Mouse (Mus musculus): ENCODE data around the gene Chic2. TPM values are rescaled to one million over a fixed set of nuclear protein-coding genes. Genes with fewer than 3 reads are reported as not detected.

The Chic2 gene
- total and polyA plus RNA-seq, 2 experiments from 2014 or later: 12.8 to 33.9 TPM

DNA sequence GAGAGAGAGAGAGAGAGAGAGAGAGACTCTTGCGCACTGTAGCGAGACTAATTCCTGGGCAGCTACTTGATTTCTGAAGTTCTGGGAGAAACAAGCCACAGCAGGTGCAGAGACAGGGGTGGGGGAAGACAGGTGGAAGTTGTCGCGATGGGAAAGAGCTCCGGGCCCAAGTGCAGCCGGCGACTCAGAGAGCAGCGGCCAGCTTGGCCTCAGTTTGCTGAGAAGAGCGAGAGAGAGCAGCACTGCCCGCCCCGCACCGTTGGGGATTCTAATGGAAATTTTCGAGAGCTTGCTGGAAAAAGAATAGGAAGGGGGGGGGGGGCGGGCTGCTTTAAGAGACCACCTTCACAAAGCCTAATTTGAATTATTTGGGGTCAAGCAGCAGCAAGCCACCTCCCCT, 38.5 kb upstream of the Chic2 start:
- Histone ChIP-seq H3K4me3 (ENCODE audit: low read length) (0 out of 2 replicates have a peak overlapping the region, but pooled peaks have one; percentile 3), H3K36me3 (ENCODE audit: insufficient read depth, low read length) (no peaks in the 10 kb centered on the region), H3K27ac (no peak overlapping the region), H3K9ac (replicated peaks; ENCODE audit: low read length) (no peak overlapping the region), H3K9me3 (ENCODE audit: low read length) (no peaks in the 10 kb centered on the region), H3K4me1 (ENCODE audit: insufficient read depth, low read length) (no peaks in the 10 kb centered on the region; the same call in 1 of the 2 replicates), H3K27me3 (ENCODE audit: insufficient read depth, low read length) (peaks cover 88% of the 10 kb centered on the region), H3K4me2 (ENCODE audit: low read depth, low read length) (peak overlapping the region; percentile 33)
- no peak for TF ChIP-seq CTCF (IDR thresholded peaks at IDR 0.05; ENCODE audit: low read depth)
- DNase-seq (ENCODE audit: low spot score): no peak
- WGBS: 3% methylated on average over 14 of the region's 14 CpGs
- no peak for ATAC-seq

DNA sequence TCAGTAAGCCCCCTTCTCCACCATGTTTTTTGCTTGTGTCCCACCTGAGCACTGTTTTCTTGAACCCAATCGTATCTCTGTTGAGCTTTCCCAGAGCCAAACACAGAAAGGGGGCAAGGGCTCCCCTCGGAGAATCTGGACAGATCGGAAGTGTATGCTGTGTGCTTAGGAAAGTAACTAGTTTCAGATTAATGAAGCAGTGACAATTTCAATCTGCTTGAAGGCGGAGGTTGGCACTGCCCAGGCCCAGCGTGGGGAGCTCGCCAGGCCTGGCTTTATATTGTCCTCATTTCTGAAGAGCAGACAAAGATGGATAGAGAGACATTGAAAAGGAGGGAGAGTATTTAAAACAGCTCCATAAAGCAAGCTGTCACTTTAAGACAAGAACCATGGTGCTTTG, 37.9 kb upstream of the Chic2 start:
- H3K27ac ChIP-seq: no peak overlapping the region
- WGBS: 14% methylated on average over 6 of the region's 6 CpGs
- peaks cover 93% of the 10 kb centered on the region for H3K27me3 ChIP-seq (ENCODE audit: insufficient read depth, low read length)
- no peaks in the 10 kb centered on the region; the same call in 1 of the 2 replicates for H3K4me1 ChIP-seq (ENCODE audit: insufficient read depth, low read length)
- no peaks in the 10 kb centered on the region for H3K36me3 ChIP-seq (ENCODE audit: insufficient read depth, low read length)
- peak overlapping the region; percentile 33; the same call in 1 of the 2 replicates for H3K4me2 ChIP-seq (ENCODE audit: low read depth, low read length)
- no peaks in the 10 kb centered on the region for H3K9me3 ChIP-seq (ENCODE audit: low read length)
- no peak for TF ChIP-seq CTCF (IDR thresholded peaks at IDR 0.05; ENCODE audit: low read depth)
- no peak overlapping the region for H3K4me3 ChIP-seq (ENCODE audit: low read length)
- DNase-seq (ENCODE audit: low spot score) (no peak), ATAC-seq (peak; percentile 32; the same call in 1 of the 2 replicates)
- no peak overlapping the region for H3K9ac ChIP-seq (replicated peaks; ENCODE audit: low read length)

DNA sequence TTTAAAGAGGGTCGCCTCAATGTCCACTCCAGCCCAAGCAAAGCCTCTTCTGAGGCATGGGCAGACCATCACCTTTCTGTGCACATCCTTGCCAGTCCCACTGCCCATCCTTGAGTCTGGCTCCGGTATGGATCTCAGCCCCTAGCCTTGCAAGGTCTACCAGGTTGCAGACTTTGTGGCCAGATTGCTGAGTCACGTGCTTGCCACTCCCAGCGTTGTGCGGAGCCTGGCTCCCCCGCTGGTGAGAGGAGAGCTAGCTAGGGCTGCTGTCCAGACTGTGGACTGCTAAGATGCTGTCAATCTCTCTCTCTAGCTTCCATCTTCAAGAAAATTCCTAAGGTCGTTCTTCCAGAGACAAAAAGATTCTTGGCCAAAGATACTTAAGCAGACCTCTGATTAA, 35.0 kb upstream of the Chic2 start:
- Histone ChIP-seq H3K27me3 (ENCODE audit: insufficient read depth, low read length) (peaks cover 94% of the 10 kb centered on the region), H3K4me2 (ENCODE audit: low read depth, low read length) (no peak overlapping the region), H3K36me3 (ENCODE audit: insufficient read depth, low read length) (no peaks in the 10 kb centered on the region), H3K9ac (replicated peaks; ENCODE audit: low read length) (no peak overlapping the region), H3K27ac (no peak overlapping the region), H3K4me3 (ENCODE audit: low read length) (no peak overlapping the region), H3K9me3 (ENCODE audit: low read length) (no peaks in the 10 kb centered on the region), H3K4me1 (ENCODE audit: insufficient read depth, low read length) (no peaks in the 10 kb centered on the region; the same call in 1 of the 2 replicates)
- DNase-seq (ENCODE audit: low spot score): no peak
- TF ChIP-seq CTCF (IDR thresholded peaks at IDR 0.05; ENCODE audit: low read depth): no peak
- WGBS: 5% methylated on average over 7 of the region's 7 CpGs
- ATAC-seq: no peak

DNA sequence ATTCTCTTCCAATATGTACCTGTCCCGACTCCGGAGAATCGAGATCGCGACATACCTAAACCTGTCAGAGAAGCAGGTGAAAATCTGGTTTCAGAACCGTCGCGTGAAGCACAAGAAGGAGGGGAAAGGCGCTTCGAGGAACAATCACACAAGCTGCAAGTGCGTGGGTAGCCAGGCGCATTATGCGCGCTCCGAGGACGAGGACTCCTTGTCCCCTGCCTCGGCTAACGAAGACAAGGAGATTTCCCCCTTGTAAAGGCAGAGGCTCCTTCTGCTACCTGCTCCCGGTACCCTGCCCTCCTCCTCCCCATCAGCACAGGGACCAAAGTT, 32.4 kb upstream of the Chic2 start:
- no peak overlapping the region for H3K4me2 ChIP-seq (ENCODE audit: low read depth, low read length)
- WGBS: 2% methylated on average over 19 of the region's 19 CpGs
- no peak overlapping the region for H3K27ac ChIP-seq
- ATAC-seq (no peak), DNase-seq (ENCODE audit: low spot score) (no peak)
- TF ChIP-seq CTCF (IDR thresholded peaks at IDR 0.05; ENCODE audit: low read depth): no peak
- no peaks in the 10 kb centered on the region for H3K9me3 ChIP-seq (ENCODE audit: low read length)
- no peaks in the 10 kb centered on the region for H3K4me1 ChIP-seq (ENCODE audit: insufficient read depth, low read length)
- no peak overlapping the region for H3K4me3 ChIP-seq (ENCODE audit: low read length)
- H3K36me3 ChIP-seq (ENCODE audit: insufficient read depth, low read length): no peaks in the 10 kb centered on the region
- H3K27me3 ChIP-seq (ENCODE audit: insufficient read depth, low read length): peaks cover 94% of the 10 kb centered on the region
- no peak overlapping the region for H3K9ac ChIP-seq (replicated peaks; ENCODE audit: low read length)

DNA sequence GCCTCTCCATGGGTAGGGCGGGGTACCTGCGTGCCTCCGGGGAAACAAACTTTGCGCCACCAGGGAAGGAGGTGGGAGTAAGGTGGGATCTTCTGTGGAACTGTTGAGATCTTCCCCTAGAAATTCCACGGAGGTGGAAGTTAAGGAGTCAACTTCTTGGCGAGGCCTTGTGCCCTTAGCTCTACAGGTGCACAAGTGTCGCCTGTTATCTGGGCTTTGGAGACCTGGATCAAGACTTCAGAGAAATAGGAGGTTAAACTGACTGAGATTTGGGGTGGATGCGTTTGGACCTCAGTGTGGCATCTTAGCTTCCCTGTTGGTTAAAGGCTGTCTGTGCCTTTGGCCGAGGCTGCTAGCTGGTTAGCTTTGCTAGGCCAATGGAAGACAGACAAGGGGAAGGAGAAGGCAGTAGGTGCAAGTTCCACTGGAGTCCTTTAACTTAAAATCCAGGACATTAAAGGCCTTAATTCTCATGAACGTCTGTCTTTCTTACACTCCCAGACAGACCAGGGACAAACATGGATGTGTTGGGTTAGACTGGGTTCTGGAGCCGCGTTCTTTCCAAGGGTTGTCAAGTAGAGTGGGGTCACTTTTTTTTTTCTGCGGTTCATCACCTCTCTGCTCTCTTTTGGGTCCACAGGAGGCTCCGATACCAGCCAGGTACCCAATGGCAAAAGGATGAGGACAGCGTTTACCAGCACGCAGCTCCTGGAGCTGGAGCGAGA, 31.9 kb upstream of the Chic2 start:
- Histone ChIP-seq H3K36me3 (ENCODE audit: insufficient read depth, low read length) (no peaks in the 10 kb centered on the region), H3K27me3 (ENCODE audit: insufficient read depth, low read length) (peaks cover 91% of the 10 kb centered on the region), H3K9me3 (ENCODE audit: low read length) (no peaks in the 10 kb centered on the region), H3K4me2 (ENCODE audit: low read depth, low read length) (peak overlapping the region; percentile 56), H3K4me3 (ENCODE audit: low read length) (peak overlapping the region; percentile 32), H3K27ac (no peak overlapping the region), H3K4me1 (ENCODE audit: insufficient read depth, low read length) (no peaks in the 10 kb centered on the region), H3K9ac (replicated peaks; ENCODE audit: low read length) (no peak overlapping the region)
- WGBS: 5% methylated on average over 17 of the region's 17 CpGs
- no peak for TF ChIP-seq CTCF (IDR thresholded peaks at IDR 0.05; ENCODE audit: low read depth)
- ATAC-seq: no peak
- no peak for DNase-seq (ENCODE audit: low spot score)

DNA sequence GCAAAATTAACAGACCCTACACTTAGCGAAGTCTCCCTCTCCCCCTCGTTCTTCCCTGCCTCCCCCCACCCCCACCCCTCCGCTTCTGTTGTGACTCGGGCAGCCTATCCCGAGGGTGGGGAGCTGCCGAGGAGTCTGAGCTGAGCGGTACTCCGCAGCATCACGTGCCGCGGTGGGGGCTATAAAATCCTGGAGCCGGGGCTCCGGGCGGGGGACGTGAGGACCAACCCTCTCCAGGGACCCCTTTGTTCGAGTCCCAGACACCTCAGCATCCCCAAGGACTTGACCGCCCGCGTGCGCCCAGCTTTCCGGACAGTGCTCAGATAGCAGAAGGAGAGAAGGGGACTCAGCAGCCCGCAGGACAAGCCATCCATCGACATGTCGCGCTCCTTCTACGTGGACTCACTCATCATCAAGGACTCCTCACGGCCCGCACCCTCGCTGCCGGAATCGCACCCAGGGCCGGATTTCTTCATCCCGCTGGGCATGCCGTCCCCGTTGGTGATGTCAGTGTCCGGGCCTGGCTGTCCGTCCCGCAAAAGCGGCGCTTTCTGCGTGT, 30.9 kb upstream of the Chic2 start, which contains the start of gene Gsx2:
Gene Gsx2 (plus strand): TSS at position 219 of the 559 bp plus-strand sequence.
- no peak for TF ChIP-seq CTCF (IDR thresholded peaks at IDR 0.05; ENCODE audit: low read depth)
- no peak for DNase-seq (ENCODE audit: low spot score)
- 1% methylated on average over 39 of the region's 41 CpGs for WGBS

More for the DNA sequence above, 30.9 kb upstream of the Chic2 start, which contains the start of gene Gsx2:
- H3K9me3 ChIP-seq (ENCODE audit: low read length): no peaks in the 10 kb centered on the region
- H3K27me3 ChIP-seq (ENCODE audit: insufficient read depth, low read length): peaks cover 86% of the 10 kb centered on the region
- ATAC-seq: peak; percentile 52; the same call in 1 of the 2 replicates
- H3K4me2 ChIP-seq (ENCODE audit: low read depth, low read length): peak within 1 kb of the TSS; percentile 56
- H3K9ac ChIP-seq (replicated peaks; ENCODE audit: low read length): no peak within 1 kb of the TSS
- H3K27ac ChIP-seq: no peak within 1 kb of the TSS
- no peaks in the 10 kb centered on the region for H3K36me3 ChIP-seq (ENCODE audit: insufficient read depth, low read length)
- H3K4me3 ChIP-seq (ENCODE audit: low read length): peak within 1 kb of the TSS; percentile 32
- H3K4me1 ChIP-seq (ENCODE audit: insufficient read depth, low read length): no peaks in the 10 kb centered on the region
